ENCODE assay signal across 13 mouse cellular contexts in the genomic region with DNA sequence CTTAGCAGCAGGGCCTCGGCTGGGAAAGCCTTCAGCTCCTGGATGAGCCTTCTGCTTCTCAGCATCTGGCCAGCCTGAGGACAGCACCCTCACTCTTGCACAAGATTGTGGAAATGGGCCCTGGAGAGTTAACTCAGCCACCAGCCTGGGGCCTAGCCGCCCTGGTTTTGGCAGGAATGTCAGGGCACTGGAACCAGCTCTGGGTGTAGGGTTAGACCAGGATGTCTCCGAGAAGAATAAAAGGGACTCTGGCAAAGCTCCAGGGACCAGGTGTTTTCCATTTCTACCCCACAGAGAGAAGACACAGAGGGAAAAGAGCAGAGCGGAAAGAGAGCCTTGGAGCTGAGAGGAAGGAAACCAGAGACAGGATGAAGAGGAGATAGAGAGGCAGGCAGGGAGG.
DNase-seq lines count a peak whose midpoint lies in the region; ATAC-seq and TF ChIP-seq lines count a peak whose summit lies in the region.
"Had no signal": no experiment of that assay in that cellular context is flagged by ENCODE, and none has a peak within 500 bp of the region (broad histone marks: within the 10 kb centered on the region; RNA-seq: fewer than 3 reads in every experiment).

No protein-coding gene starts in this region.

- no peak for ATAC-seq in forebrain, embryonic 12.5 days (ENCODE audit: low FRiP score)
- no peak for ATAC-seq in hindbrain, postnatal 0 days
- no peak for ATAC-seq in neural tube, embryonic 13.5 days (ENCODE audit: low read depth)

- no peak overlapping the region for H3K4me3 ChIP-seq in forebrain, embryonic 10.5 days
- no peak overlapping the region for H3K4me3 ChIP-seq in forebrain, embryonic 12.5 days (replicated peaks)
- H3K4me3 ChIP-seq in hindbrain, embryonic 10.5 days, result no peak overlapping the region
- no peak overlapping the region for H3K4me3 ChIP-seq in hindbrain, postnatal 0 days (ENCODE audit: low read length)
- H3K4me3 ChIP-seq in neural tube, embryonic 13.5 days, result no peak overlapping the region
- H3K4me3 ChIP-seq: embryonic facial prominence, embryonic 12.5 days had no signal

- peaks cover 66% of the 10 kb centered on the region for H3K4me1 ChIP-seq in forebrain, embryonic 10.5 days
- H3K4me1 ChIP-seq in forebrain, embryonic 12.5 days, result peaks cover 23% of the 10 kb centered on the region
- H3K4me1 ChIP-seq in hindbrain, embryonic 10.5 days (replicated peaks), result peaks cover 62% of the 10 kb centered on the region
- H3K4me1 ChIP-seq in hindbrain, postnatal 0 days (ENCODE audit: insufficient read depth, low read length), result peaks cover 27% of the 10 kb centered on the region
- peaks cover 47% of the 10 kb centered on the region for H3K4me1 ChIP-seq in neural tube, embryonic 13.5 days (replicated peaks)

- H3K27ac ChIP-seq in forebrain, embryonic 10.5 days, result peak overlapping the region; percentile 64
- no peak overlapping the region for H3K27ac ChIP-seq in forebrain, embryonic 12.5 days
- H3K27ac ChIP-seq in hindbrain, embryonic 10.5 days, result peak overlapping the region; percentile 74; the same call in 1 of the 2 replicates
- no peak overlapping the region; the same call in 1 of the 2 replicates for H3K27ac ChIP-seq in hindbrain, postnatal 0 days
- peak overlapping the region; percentile 52 for H3K27ac ChIP-seq in neural tube, embryonic 13.5 days (replicated peaks)
- H3K27ac ChIP-seq: embryonic facial prominence, embryonic 12.5 days had no signal

- TF ChIP-seq CTCF in hindbrain, postnatal 0 days (IDR thresholded peaks at IDR 0.05; ENCODE audit: low read depth), result no peak

- H3K9ac ChIP-seq in forebrain, embryonic 12.5 days, result no peak overlapping the region
- no peak overlapping the region for H3K9ac ChIP-seq in hindbrain, postnatal 0 days (replicated peaks; ENCODE audit: low read length)
- 0 out of 2 replicates have a peak overlapping the region, but pooled peaks have one; percentile 8 for H3K9ac ChIP-seq in neural tube, embryonic 13.5 days
- H3K9ac ChIP-seq: embryonic facial prominence, embryonic 12.5 days; lung, embryonic 14.5 days had no signal

- DNase-seq in forebrain, embryonic 10.5 days (ENCODE audit: extremely low spot score, low spot score), result no peak
- DNase-seq in hindbrain, embryonic 10.5 days (ENCODE audit: low spot score), result no peak
- DNase-seq in hindbrain, postnatal 0 days (ENCODE audit: low spot score), result no peak
- DNase-seq in neural tube, embryonic 10.5 days (ENCODE audit: extremely low spot score, low spot score), result no peak
- DNase-seq in ovary, postnatal 36 days (ENCODE audit: low spot score), result no peak
- DNase-seq in layer of hippocampus, postnatal 10 days (ENCODE audit: low spot score in 2 of 2), result no peak
- DNase-seq: B cell, adult 2 months; kidney, adult 9 months; lung, embryonic 14.5 days; thymus, postnatal 4 days had no signal

- no peaks in the 10 kb centered on the region for H3K36me3 ChIP-seq in forebrain, embryonic 10.5 days (replicated peaks)
- H3K36me3 ChIP-seq in forebrain, embryonic 12.5 days (replicated peaks), result no peaks in the 10 kb centered on the region
- no peaks in the 10 kb centered on the region for H3K36me3 ChIP-seq in hindbrain, embryonic 10.5 days
- no peaks in the 10 kb centered on the region for H3K36me3 ChIP-seq in hindbrain, postnatal 0 days (ENCODE audit: insufficient read depth, low read length)
- H3K36me3 ChIP-seq in neural tube, embryonic 13.5 days, result no peaks in the 10 kb centered on the region
- H3K36me3 ChIP-seq: embryonic facial prominence, embryonic 12.5 days had no signal

- H3K27me3 ChIP-seq in forebrain, embryonic 10.5 days (ENCODE audit: poor library complexity, severe bottlenecking), result no peaks in the 10 kb centered on the region
- H3K27me3 ChIP-seq in forebrain, embryonic 12.5 days, result no peaks in the 10 kb centered on the region
- H3K27me3 ChIP-seq in hindbrain, embryonic 10.5 days (ENCODE audit: insufficient read depth, poor library complexity, severe bottlenecking), result no peaks in the 10 kb centered on the region
- no peaks in the 10 kb centered on the region for H3K27me3 ChIP-seq in hindbrain, postnatal 0 days (ENCODE audit: insufficient read depth, low read length)
- no peaks in the 10 kb centered on the region for H3K27me3 ChIP-seq in neural tube, embryonic 13.5 days
- H3K27me3 ChIP-seq: embryonic facial prominence, embryonic 12.5 days had no signal

- WGBS in forebrain, embryonic 10.5 days, result 44% methylated on average over 4 of the region's 4 CpGs
- 45% methylated on average over 4 of the region's 4 CpGs for WGBS in forebrain, embryonic 12.5 days
- WGBS in hindbrain, embryonic 10.5 days, result 38% methylated on average over 4 of the region's 4 CpGs
- 35% methylated on average over 4 of the region's 4 CpGs for WGBS in hindbrain, postnatal 0 days
- 44% methylated on average over 4 of the region's 4 CpGs for WGBS in neural tube, embryonic 13.5 days

- no peaks in the 10 kb centered on the region for H3K9me3 ChIP-seq in forebrain, embryonic 10.5 days
- no peaks in the 10 kb centered on the region for H3K9me3 ChIP-seq in forebrain, embryonic 12.5 days
- no peaks in the 10 kb centered on the region for H3K9me3 ChIP-seq in hindbrain, embryonic 10.5 days
- H3K9me3 ChIP-seq in hindbrain, postnatal 0 days (ENCODE audit: low read length), result no peaks in the 10 kb centered on the region
- H3K9me3 ChIP-seq in neural tube, embryonic 13.5 days, result no peaks in the 10 kb centered on the region
- H3K9me3 ChIP-seq: embryonic facial prominence, embryonic 12.5 days had no signal

- no peak overlapping the region for H3K4me2 ChIP-seq in forebrain, embryonic 12.5 days
- H3K4me2 ChIP-seq in hindbrain, postnatal 0 days (ENCODE audit: low read depth, low read length), result no peak overlapping the region
- H3K4me2 ChIP-seq in neural tube, embryonic 13.5 days, result no peak overlapping the region
- H3K4me2 ChIP-seq: embryonic facial prominence, embryonic 12.5 days; lung, embryonic 14.5 days had no signal

Comparison
In these comparisons a context has a peak if more than half of its experiments do, and no peak if none do; other contexts are left out.
1. H3K27ac ChIP-seq: peak in forebrain, embryonic 10.5 days (single experiment), hindbrain, embryonic 10.5 days (single experiment) and neural tube, embryonic 13.5 days (single experiment); none in forebrain, embryonic 12.5 days (single experiment) and hindbrain, postnatal 0 days (single experiment).